Mouse (Mus musculus) heart, adult 8-10 months (tissue): ENCODE results near the gene Zfp975. TPM values are rescaled to one million over a fixed set of nuclear protein-coding genes. Genes with fewer than 3 reads are reported as not detected.
"Not testable (repeated sequence)": the region's sequence is repeated elsewhere in the genome, so short reads cannot be mapped to it uniquely, and the experiment has no call there.

Experiments used
- DNase-seq: peaks from one replicate; pipeline ENCODE4 v3.0.0; 2022; ENCODE audit warnings: low spot score
- total RNA-seq, 4 experiments: library from RNA; stranded (reverse); gene quantifications; 2 replicates each; pipeline ENCODE4 v1.2.4; 2022

Zfp975 gene
- total RNA-seq: 1 to 10 TPM; 3.5 to 4.4 (median 4.2) TPM

DNA sequence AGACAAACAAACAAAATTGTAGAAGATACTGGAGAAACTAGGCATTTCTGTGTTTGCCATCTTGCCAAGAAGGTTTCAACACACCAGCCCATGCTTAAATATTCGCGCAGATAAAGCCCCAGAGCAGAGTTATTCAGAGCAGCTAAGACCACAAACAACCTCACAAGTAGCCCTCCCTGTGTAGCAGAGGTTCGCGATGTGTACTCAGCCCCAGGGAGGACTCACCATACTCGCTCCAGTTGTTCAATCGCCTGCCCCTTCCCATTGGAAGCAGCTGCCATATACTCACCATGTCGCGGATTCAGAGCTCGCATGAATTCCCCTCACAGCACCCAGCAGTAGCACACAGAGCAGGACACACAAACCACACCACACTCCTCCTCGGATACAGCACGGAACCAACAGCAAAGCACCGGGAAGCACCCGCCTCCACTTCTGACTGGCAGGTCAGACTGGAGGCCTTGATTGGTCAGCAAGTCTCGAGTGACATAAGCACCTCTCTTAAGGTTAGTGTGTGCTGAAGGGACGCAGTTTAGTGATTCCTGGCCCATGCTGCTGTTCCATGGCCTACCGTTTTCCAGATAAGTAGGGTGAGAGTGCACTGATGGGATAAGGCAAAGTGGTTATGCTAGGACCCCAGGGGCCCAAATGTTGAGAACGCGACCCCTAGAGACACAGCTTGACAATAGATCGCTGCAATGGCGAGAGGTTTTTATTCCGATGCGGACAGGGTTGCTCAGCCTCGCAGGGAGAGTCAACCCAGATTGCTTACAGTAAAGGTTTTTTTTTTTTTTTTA, at the start of gene Zfp975:
Gene Zfp975 (minus strand): TSS at position 381 of the 797 bp plus-strand sequence.
- DNase-seq: peak; percentile 88

DNA sequence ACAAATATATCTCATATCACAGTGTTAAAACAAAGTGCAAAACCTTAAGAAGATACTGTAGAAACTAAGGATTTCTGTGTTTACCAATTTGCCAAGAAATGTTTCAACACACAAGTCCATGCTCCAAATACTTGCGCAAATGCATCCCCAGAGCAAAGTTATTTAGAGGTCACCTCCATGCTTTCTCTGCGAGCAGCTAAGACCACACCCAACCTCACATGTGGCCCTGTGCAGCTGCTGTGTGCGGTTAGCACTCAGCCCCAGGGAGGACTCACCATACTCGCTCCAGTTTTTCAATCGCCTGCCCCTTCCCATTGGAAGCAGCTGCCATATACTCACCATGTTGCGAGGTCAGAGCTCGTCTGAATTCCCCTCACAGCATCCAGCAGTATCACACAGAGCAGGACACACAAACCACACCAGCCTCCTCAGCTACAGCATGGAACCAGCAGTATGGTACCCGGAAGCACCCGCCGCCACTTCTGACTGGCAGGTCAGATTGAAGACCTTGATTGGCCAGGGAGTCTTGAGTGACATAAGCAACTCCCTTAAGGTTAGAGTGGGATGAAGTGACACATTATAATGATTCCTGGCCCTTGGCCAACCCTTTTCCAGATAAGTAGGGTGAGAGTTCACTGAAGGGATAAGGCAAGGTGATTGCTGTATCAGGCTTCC, 46.1 kb upstream of the Zfp975 start:
- no peak for DNase-seq

DNA sequence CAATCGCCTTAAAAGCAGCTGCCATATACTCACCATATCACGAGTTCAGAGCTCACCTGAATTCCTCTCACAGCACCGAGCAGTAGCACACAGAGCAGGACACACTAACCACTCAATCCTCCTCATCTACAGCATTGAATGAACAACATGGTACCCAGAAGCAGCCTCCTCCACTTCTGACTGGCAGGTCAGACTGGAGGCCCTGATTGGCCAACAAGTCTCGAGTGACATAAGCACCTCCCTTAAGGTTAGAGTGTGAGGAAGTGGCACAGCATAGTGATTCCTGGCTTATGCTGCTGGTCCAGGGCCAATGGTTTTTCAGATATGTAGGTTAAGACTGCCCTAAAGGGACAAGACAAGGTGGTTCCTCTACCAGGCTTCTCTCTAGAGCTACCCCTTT, 34.4 kb upstream of the Zfp975 start, which contains the start of gene Gm17067:
Gene Gm17067 (minus strand): TSS at position 101 of the 400 bp plus-strand sequence.
- not testable (repeated sequence) for DNase-seq

DNA sequence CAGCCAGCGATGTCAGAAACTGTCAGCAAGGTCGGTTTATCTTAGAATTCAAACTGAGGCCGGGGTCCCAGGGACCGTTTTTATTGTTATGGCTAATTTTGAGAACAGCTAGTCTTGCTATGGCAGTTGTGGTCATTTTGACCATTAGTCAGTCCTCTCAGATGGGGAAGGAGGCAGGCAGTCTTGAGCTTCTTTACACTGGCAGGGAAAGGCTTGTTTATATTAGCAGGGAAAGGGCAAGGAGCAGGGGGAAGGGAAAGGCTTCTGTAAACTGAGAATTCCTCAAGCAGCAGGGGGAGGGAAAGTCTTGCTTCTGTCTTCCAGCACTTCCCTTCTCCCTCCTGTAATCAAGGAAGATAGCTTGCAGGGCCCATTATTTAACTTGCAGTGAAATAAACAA, 709 bp upstream of the Zfp975 start:
- peak; percentile 3 for DNase-seq

DNA sequence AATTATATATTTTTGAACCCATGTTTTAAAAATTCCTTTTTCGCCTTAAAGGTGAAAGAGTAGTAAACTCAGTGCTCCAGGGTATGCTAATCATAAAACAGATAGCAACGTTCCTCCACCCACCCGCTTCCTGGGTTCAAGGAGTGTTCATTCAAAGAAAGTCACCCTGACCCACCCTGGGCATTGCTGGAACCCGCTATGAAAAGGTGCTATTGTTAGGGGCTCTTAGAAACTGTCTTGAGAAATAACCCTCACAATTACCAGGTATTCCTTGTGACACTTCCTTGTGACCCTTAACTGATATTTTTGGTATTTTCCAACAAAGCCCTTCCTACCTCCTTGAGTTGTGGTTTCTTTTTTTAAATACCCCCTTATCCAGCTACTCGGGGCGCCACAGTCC, 12.5 kb downstream of the Zfp975 start:
- DNase-seq: not testable (repeated sequence)

DNA sequence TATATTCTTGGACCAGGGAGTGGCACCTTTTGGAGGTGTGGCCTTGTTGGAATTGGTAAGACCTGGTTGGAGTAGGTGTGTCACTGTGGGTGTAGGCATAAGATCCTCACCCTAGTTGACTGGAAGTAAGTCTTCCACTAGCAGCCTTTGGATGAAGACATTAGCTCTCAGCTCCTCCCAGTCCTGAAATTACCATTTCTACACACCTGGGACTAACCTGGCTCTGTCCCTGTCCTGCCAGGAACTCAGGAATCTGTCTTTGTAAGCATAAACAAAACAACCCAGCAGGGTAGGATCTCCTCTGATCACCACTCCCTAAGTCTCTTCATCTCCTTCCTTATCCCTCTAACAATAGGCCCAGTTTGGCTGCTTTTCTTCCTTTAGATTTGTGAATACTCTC, 12.9 kb downstream of the Zfp975 start:
- not testable (repeated sequence) for DNase-seq

DNA sequence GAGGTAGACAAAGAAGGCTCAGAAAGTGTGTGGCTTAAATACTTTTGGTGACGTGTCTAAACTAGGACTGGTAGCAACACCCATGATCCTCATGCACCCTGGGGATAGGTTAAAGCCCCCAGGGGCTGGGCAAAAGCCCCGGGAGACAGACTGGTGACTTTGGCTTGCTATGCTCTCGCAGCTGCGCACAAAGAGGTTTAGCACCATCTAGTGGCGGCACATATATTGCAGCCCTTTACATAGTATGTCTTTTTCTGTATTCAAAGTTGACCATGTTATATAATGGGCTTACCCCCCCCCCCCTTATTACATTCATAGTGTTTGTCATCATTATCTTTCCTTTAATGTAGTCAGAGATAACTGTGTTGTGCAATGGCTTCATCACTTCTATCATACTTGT, 32.4 kb downstream of the Zfp975 start:
- not testable (repeated sequence) for DNase-seq

DNA sequence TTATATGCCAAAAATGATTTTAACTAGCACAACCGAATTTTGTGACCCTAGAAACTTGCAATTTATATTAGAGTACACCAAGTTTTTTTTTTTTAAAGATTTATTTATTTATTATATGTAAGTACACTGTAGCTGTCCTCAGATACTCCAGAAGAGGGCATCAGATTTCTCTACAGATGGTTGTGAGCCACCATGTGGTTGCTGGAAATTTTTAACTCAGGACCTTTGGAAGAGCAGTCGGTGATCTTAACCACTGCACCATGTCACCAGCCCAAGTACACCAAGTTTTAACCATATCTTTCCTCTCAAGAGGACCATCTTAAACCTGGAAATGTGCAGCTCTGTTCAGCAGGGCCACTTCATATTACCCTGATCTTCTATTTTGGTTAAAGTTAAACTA, 37.3 kb downstream of the Zfp975 start:
- DNase-seq: not testable (repeated sequence)

DNA sequence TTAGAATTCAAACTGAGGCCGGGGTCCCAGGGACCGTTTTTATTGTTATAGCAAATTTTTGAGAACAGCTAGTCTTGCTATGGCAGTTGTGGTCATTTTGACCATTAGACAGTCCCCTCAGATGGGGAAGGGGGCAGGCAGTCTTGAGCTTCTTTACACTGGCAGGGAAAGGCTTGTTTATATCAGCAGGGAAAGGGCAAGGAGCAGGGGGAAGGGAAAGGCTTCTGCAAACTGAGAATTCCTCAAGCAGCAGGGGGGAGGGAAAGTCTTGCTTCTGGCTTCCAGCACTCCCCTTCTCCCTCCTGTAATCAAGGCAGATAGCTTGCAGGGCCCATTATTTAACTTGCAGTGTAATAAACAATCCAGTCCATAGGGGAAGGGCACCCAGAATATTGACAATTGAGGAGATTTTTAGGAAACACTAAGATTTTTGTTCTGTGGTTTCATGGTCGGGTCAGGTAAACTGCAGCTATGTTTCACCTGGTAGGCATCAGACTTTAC, 49.4 kb downstream of the Zfp975 start:
- DNase-seq: not testable (repeated sequence)

DNA sequence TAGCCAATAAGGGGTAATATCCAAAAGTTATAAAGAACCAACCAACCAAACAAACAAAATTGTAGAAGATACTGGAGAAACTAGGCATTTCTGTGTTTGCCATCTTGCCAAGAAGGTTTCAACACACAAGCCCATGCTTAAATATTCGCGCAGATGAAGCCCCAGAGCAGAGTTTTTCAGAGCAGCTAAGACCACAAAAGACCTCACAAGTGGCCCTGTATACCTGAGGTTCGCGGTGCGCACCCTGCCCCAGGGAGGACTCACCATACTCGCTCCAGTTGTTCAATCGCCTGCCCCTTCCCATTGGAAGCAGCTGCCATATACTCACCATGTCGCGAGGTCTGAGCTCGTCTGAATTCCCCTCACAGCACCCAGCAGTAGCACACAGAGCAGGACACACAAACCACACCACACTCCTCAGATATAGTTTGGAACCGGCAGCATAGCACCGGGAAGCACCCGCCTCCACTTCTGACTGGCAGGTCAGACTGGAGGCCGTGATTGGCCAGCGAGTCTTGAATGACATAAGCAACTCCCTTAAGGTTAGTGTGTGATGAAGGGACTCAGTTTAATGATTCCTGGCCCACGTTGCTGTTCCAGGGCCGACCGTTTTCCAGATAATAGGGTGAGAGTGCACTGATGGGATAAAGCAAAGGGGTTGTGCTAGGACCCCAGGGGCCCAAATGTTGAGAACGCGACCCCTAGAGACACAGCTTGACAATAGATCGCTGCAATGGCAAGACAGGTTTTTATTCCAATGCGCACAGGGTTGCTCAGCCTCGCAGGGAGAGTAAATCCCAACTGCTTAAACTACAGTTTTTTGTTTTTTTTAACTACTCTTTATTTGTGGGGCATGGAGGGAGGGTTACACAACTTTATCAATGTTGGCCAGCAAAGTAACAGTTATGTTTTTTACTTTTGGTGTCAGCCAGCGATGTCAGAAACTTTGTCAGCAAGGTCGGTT, 50.1 kb downstream of the Zfp975 start, which contains the start of gene Zfp976:
Gene Zfp976 (minus strand): TSS at position 437 of the 964 bp plus-strand sequence.
- peak; percentile 74 for DNase-seq

DNA sequence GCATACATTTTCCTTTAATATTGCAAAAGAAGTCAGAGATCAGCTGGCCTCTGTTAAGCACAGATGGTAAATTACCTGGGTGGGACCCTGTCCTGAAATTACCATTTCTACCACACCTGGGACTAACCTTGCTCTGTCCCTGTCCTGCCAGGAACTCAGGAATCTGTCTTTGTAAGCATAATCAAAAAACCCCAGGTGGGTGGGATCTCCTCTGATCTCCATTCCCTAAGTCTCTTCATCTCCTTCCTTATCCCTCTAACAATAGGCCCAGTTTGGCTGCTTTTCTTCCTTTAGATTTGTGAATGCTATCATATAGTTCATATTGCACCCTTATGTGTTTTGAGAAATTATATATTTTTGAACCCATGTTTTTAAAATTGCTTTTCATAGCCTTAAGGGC, 61.5 kb downstream of the Zfp975 start:
- not testable (repeated sequence) for DNase-seq

Other genes starting within 250 kb of the Zfp975 start
- gene 4933421I07Rik, start 244.6 kb downstream of the Zfp975 start, total RNA-seq: not detected
- gene Zfp141, start 187.0 kb downstream of the Zfp975 start, total RNA-seq: 1 to 10 TPM; 4.6 to 6.5 (median 4.9) TPM
- not detected for gene Gm21028, start 114.2 kb downstream of the Zfp975 start, total RNA-seq
- gene Zfp977, start 100.2 kb downstream of the Zfp975 start, total RNA-seq: 1 to 10 TPM in 1 of 4 experiments, under 1 TPM in 3; 0.44 to 1.0 (median 0.79) TPM
- gene Zfp976, start 50.2 kb downstream of the Zfp975 start, total RNA-seq: 1 to 10 TPM; 2.3 to 2.9 (median 2.5) TPM
- not detected for gene Gm17067, start 34.3 kb upstream of the Zfp975 start, total RNA-seq
- gene Vmn2r62, start 100.8 kb upstream of the Zfp975 start, total RNA-seq: not detected
- gene Gm2381, start 174.5 kb upstream of the Zfp975 start, total RNA-seq: under 1 TPM in 3 of 4 experiments, not detected in 1; 0.06 to 0.19 (median 0.09) TPM
- not detected for gene Vmn2r63, start 241.1 kb upstream of the Zfp975 start, total RNA-seq